Mouse (Mus musculus) hindbrain, postnatal 0 days (tissue): Measurements from ENCODE around the gene Pcbp1. TPM values are rescaled to one million over a fixed set of nuclear protein-coding genes. Genes with fewer than 3 reads are reported as not detected.

Experiments
- ATAC-seq: fragments of 200-750 bp; cut with Nextera tagmentation; 2 replicates; pipeline ENCODE4 v1.8.0; 2017; ENCODE audit warnings: mild to moderate bottlenecking, moderate TSS enrichment, moderate library complexity
- DNase-seq: peaks from one replicate; pipeline ENCODE4 v3.0.0-alpha.2; 2015; ENCODE audit warnings: low spot score
- H3K27ac ChIP-seq: fragments of 300-500 bp; sonication (generic); 2 replicates; pipeline ENCODE4 v1.5.1; 2014; ENCODE audit warnings: mild to moderate bottlenecking
- H3K27me3 ChIP-seq: fragments of 300-500 bp; sonication (generic); 2 replicates; pipeline ENCODE4 v1.6.1; 2014; ENCODE audit warnings: low read length, mixed read lengths; ENCODE audit not compliant: insufficient read depth
- H3K36me3 ChIP-seq: fragments of 300-500 bp; sonication (generic); 2 replicates; pipeline ENCODE4 v1.6.1; 2014; ENCODE audit warnings: low read length, mixed read lengths; ENCODE audit not compliant: insufficient read depth
- H3K4me1 ChIP-seq: fragments of 300-500 bp; sonication (generic); 2 replicates; pipeline ENCODE4 v1.6.1; 2014; ENCODE audit warnings: antibody characterized with exemption, low read length, mixed read lengths; ENCODE audit not compliant: insufficient read depth
- H3K4me2 ChIP-seq: fragments of 300-500 bp; sonication (generic); 2 replicates; pipeline ENCODE4 v1.6.1; 2014; ENCODE audit warnings: low read depth, mild to moderate bottlenecking, low read length, moderate library complexity, mixed read lengths
- H3K4me3 ChIP-seq: fragments of 300-500 bp; sonication (generic); 2 replicates; pipeline ENCODE4 v1.5.1; 2014; ENCODE audit warnings: low read length
- H3K9ac ChIP-seq: fragments of 300-500 bp; sonication (generic); replicated peaks from 2 replicates; pipeline ENCODE4 v1.6.1; 2014; ENCODE audit warnings: mild to moderate bottlenecking, low read length, moderate library complexity, mixed read lengths
- H3K9me3 ChIP-seq: fragments of 300-500 bp; sonication (generic); 2 replicates; pipeline ENCODE4 v1.6.1; 2016; ENCODE audit warnings: low read length, mixed read lengths
- CTCF ChIP-seq: IDR thresholded peaks from 2 replicates; pipeline ENCODE4 v1.5.1; 2016; ENCODE audit warnings: antibody characterized with exemption, control low read depth, low read depth
- WGBS: fragments of 180-500 bp; shearing (Covaris S2); extraction: QIAGEN DNeasy Blood & Tissue Kit; methylation state at CpG from one replicate; pipeline ENCODE4 v1.1.7; 2014; 5-methylcytosine and 5-hydroxymethylcytosine counted together
- microRNA-seq, 2 experiments: library from miRNA; unstranded; fragments of <30 nt; microRNA quantifications; one replicate each; pipeline ENCODE4; 2016
- polyA plus RNA-seq: library from polyadenylated mRNA; unstranded; fragments of >200 nt; fragmentation: Nextera tagmentation; extraction: Ambion mirVana; gene quantifications from 2 replicates; pipeline ENCODE4 v1.2.1, GENCODE M21; 2015
- total RNA-seq: library from RNA; depleted of rRNA; stranded (reverse); fragments of >200 nt; gene quantifications from 2 replicates; pipeline ENCODE4 v1.2.3, GENCODE M21; 2014; rRNA removed

Gene Pcbp1
- total and polyA plus RNA-seq, 2 experiments from 2014 or later = 61.7 to 300 TPM

- no peaks in the 10 kb centered on the region for H3K36me3 ChIP-seq
- 86% methylated on average over 5 of the region's 5 CpGs for WGBS
- ATAC-seq = no peak
Observed at GRCm38 (mm10) chr6:86476931-86477330, 49.2 kb downstream of the Pcbp1 start.

DNA sequence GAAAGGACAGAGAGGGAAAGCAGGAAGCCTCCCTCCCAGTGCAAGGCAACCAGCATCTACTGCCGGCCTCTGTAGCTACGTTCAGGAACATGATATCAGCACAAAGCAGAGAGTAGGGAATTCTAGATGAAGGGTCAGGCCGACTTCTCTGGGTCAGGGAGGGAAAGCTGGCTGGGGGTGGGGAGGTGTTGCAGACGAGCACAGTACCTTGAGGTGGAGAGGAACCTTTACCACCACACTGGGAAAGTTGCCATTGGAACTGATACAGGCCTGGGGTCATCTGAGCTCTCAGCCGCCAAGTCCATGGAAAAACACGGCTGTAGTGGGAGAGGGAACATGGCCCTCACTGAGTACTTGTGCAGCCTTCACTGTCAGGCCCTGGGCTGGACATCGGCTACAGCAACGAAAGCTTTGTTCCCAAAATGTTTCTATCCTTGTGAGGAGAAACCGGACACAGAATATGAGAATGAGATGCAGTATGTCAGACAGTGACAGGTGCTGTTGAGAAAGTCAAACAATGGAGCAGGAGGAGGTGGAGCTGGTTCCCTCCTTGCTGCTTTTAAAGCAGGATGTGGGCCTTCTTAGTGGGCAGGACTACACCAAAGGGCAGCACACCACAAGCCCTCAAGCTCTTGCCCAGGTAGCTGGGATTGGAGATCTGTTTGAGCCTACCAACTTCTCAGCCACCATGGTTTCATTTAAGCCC is 50.5 kb downstream of the Pcbp1 start:
- H3K4me2 ChIP-seq = no peak overlapping the region
- no peak overlapping the region for H3K27ac ChIP-seq
- no peak overlapping the region for H3K9ac ChIP-seq
- no peaks in the 10 kb centered on the region for H3K36me3 ChIP-seq
- no peak overlapping the region for H3K4me3 ChIP-seq
- 83% methylated on average over 9 of the region's 9 CpGs for WGBS
- H3K27me3 ChIP-seq = no peaks in the 10 kb centered on the region
- no peak for ATAC-seq
- H3K9me3 ChIP-seq = no peaks in the 10 kb centered on the region
- no peak for DNase-seq
- no peak for TF ChIP-seq CTCF
- peaks cover 10% of the 10 kb centered on the region for H3K4me1 ChIP-seq

More at GRCm38 (mm10) chr6:86476931-86477330, 49.2 kb downstream of the Pcbp1 start:
- Histone ChIP-seq H3K9me3 (no peaks in the 10 kb centered on the region), H3K4me3 (no peak overlapping the region), H3K27me3 (no peaks in the 10 kb centered on the region), H3K4me1 (peaks cover 7% of the 10 kb centered on the region), H3K27ac (no peak overlapping the region), H3K4me2 (no peak overlapping the region), H3K9ac (no peak overlapping the region)
- no peak for TF ChIP-seq CTCF
- DNase-seq = no peak

GRCm38 (mm10) chr6:86474646-86475181 is 51.4 kb downstream of the Pcbp1 start:
- no peak for TF ChIP-seq CTCF
- Histone ChIP-seq H3K27me3 (no peaks in the 10 kb centered on the region), H3K27ac (no peak overlapping the region), H3K4me1 (peaks cover 10% of the 10 kb centered on the region), H3K36me3 (no peaks in the 10 kb centered on the region), H3K4me3 (no peak overlapping the region), H3K9ac (no peak overlapping the region), H3K9me3 (no peaks in the 10 kb centered on the region), H3K4me2 (no peak overlapping the region)
- no peak for ATAC-seq
- no peak for DNase-seq

Small RNAs within 50 kb of the gene (microRNA-seq; reads per million reads assigned to microRNA genes)
- 0 reads per million in 2 experiments for gene Gm22184

Other genes with a start within 250 kb of the Pcbp1 start
- gene Fam136a, start 160.7 kb downstream of the Pcbp1 start, total RNA-seq = 42.2 and 48.2 TPM in 2 replicates
- gene Fam136a, start 160.7 kb downstream of the Pcbp1 start, polyA plus RNA-seq = 63.7 and 64.6 TPM in 2 replicates
- 45.1 and 48.1 TPM in 2 replicates for gene Snrpg, start 155.0 kb downstream of the Pcbp1 start, total RNA-seq
- 278 and 289 TPM in 2 replicates for gene Snrpg, start 155.0 kb downstream of the Pcbp1 start, polyA plus RNA-seq
- 74.3 and 80.9 TPM in 2 replicates for gene Pcyox1, start 129.2 kb downstream of the Pcbp1 start, total RNA-seq
- gene Pcyox1, start 129.2 kb downstream of the Pcbp1 start, polyA plus RNA-seq = 102 and 104 TPM in 2 replicates
- gene Tia1, start 122.1 kb downstream of the Pcbp1 start, total RNA-seq = 138 and 148 TPM in 2 replicates
- 190 and 211 TPM in 2 replicates for gene Tia1, start 122.1 kb downstream of the Pcbp1 start, polyA plus RNA-seq
- not detected in 2 replicates for gene Gm44790, start 99.7 kb downstream of the Pcbp1 start, total RNA-seq
- gene Gm44790, start 99.7 kb downstream of the Pcbp1 start, polyA plus RNA-seq = not detected in 2 replicates
- gene C87436, start 87.9 kb downstream of the Pcbp1 start, total RNA-seq = 14.4 and 17.6 TPM in 2 replicates
- 15.9 and 19.6 TPM in 2 replicates for gene C87436, start 87.9 kb downstream of the Pcbp1 start, polyA plus RNA-seq
- gene Asprv1, start 101.8 kb upstream of the Pcbp1 start, total RNA-seq = 0.22 and 0.73 TPM in 2 replicates
- gene Asprv1, start 101.8 kb upstream of the Pcbp1 start, polyA plus RNA-seq = 0.99 and 1.0 TPM in 2 replicates
- 12.2 and 12.8 TPM in 2 replicates for gene Mxd1, start 142.8 kb upstream of the Pcbp1 start, total RNA-seq
- 12.0 TPM in 2 replicates for gene Mxd1, start 142.8 kb upstream of the Pcbp1 start, polyA plus RNA-seq
- 12.7 and 21.6 TPM in 2 replicates for gene Snrnp27, start 158.2 kb upstream of the Pcbp1 start, total RNA-seq
- gene Snrnp27, start 158.2 kb upstream of the Pcbp1 start, polyA plus RNA-seq = 107 and 114 TPM in 2 replicates
- gene Gmcl1, start 207.1 kb upstream of the Pcbp1 start, total RNA-seq = 15.9 and 23.5 TPM in 2 replicates
- 25.8 and 26.9 TPM in 2 replicates for gene Gmcl1, start 207.1 kb upstream of the Pcbp1 start, polyA plus RNA-seq